In genomic region chr16:4642937-4643336, GRCm38 (mm10) we compare ENCODE assay signal across 9 mouse cellular contexts. TPM values are rescaled to one million over a fixed set of nuclear protein-coding genes. Genes with fewer than 3 reads are reported as not detected.
A peak's percentile ranks its signal among the peaks of the same experiment; 100 is the strongest.
DNase-seq lines count a peak whose midpoint lies in the region; ATAC-seq and TF ChIP-seq lines count a peak whose summit lies in the region.
"Had no signal": no experiment of that assay in that cellular context is flagged by ENCODE, and none has a peak within 500 bp of the region (broad histone marks: within the 10 kb centered on the region; RNA-seq: fewer than 3 reads in every experiment).

No protein-coding gene starts in this region.

- peak overlapping the region; percentile 63 for H3K4me2 ChIP-seq in embryonic facial prominence, embryonic 12.5 days (replicated peaks)
- no peak overlapping the region for H3K4me2 ChIP-seq in hindbrain, embryonic 16.5 days (ENCODE audit: low read length)
- H3K4me2 ChIP-seq: liver, embryonic 15.5 days had no signal

- H3K36me3 ChIP-seq in kidney, adult 2 months (ENCODE audit: control insufficient read depth, insufficient read depth, low read length) = no peaks in the 10 kb centered on the region
- peaks cover 12% of the 10 kb centered on the region for H3K36me3 ChIP-seq in embryonic facial prominence, embryonic 12.5 days
- no peaks in the 10 kb centered on the region for H3K36me3 ChIP-seq in hindbrain, embryonic 16.5 days (ENCODE audit: control insufficient read depth, insufficient read depth, low read length)

- no peak for TF ChIP-seq CTCF in kidney, adult 2 months (conservative IDR thresholded peaks at IDR 0.05; ENCODE audit: insufficient read depth, insufficient read length, low read depth, low read length)

- DNase-seq in kidney, adult 2 months = no peak
- no peak for DNase-seq in kidney, adult 18-20 months
- DNase-seq in lung, postnatal 4 days = peak; percentile 41 to 58
- DNase-seq in urinary bladder, postnatal 10 days (ENCODE audit: low spot score) = no peak
- DNase-seq in right cerebral cortex, adult 2 months (ENCODE audit: low spot score in 2 of 2) = no peak
- no peak for DNase-seq in natural killer cell, adult 2 months (ENCODE audit: low spot score in 2 of 2)

- H3K4me3 ChIP-seq in kidney, adult 2 months (ENCODE audit: insufficient read depth, low read depth, low read length) = peak overlapping the region; percentile 4; the same call in 1 of the 2 replicates
- H3K4me3 ChIP-seq in embryonic facial prominence, embryonic 12.5 days = peak overlapping the region; percentile 79
- no peak overlapping the region for H3K4me3 ChIP-seq in hindbrain, embryonic 16.5 days (ENCODE audit: low read length)
- H3K4me3 ChIP-seq: liver, embryonic 15.5 days had no signal

- peak overlapping the region; percentile 77 for H3K27ac ChIP-seq in kidney, adult 2 months (ENCODE audit: insufficient read depth, low read depth, low read length)
- H3K27ac ChIP-seq in embryonic facial prominence, embryonic 12.5 days = peak overlapping the region; percentile 93
- H3K27ac ChIP-seq in hindbrain, embryonic 16.5 days (ENCODE audit: low read depth, low read length) = peak overlapping the region; percentile 60

- H3K9me3 ChIP-seq in embryonic facial prominence, embryonic 12.5 days = no peaks in the 10 kb centered on the region
- H3K9me3 ChIP-seq in hindbrain, embryonic 16.5 days (ENCODE audit: control insufficient read depth, low read length) = no peaks in the 10 kb centered on the region
- H3K9me3 ChIP-seq: liver, embryonic 15.5 days had no signal

- H3K9ac ChIP-seq in embryonic facial prominence, embryonic 12.5 days = peak overlapping the region; percentile 7; the same call in 1 of the 2 replicates
- H3K9ac ChIP-seq in hindbrain, embryonic 16.5 days (ENCODE audit: low read depth, low read length) = no peak overlapping the region
- H3K9ac ChIP-seq: liver, embryonic 15.5 days had no signal

- 38% methylated on average over 6 of the region's 6 CpGs for WGBS in kidney, adult 2 months
- 82% methylated on average over 6 of the region's 6 CpGs for WGBS in embryonic facial prominence, embryonic 12.5 days
- 77% methylated on average over 6 of the region's 6 CpGs for WGBS in hindbrain, embryonic 16.5 days

- no peak for TF ChIP-seq POLR2A in kidney, adult 2 months (IDR thresholded peaks at IDR 0.05; ENCODE audit: low read depth, low read length)

- H3K4me1 ChIP-seq in kidney, adult 2 months (ENCODE audit: control insufficient read depth, insufficient read depth, low read length) = peaks cover 56% of the 10 kb centered on the region
- peaks cover 80% of the 10 kb centered on the region for H3K4me1 ChIP-seq in embryonic facial prominence, embryonic 12.5 days
- peaks cover 37% of the 10 kb centered on the region for H3K4me1 ChIP-seq in hindbrain, embryonic 16.5 days (ENCODE audit: control insufficient read depth, insufficient read depth, low read depth, low read length)

- no peak for ATAC-seq in embryonic facial prominence, embryonic 12.5 days (ENCODE audit: insufficient number of reproducible peaks, insufficient read depth, low FRiP score, low TSS enrichment)
- no peak for ATAC-seq in hindbrain, embryonic 16.5 days

- no peaks in the 10 kb centered on the region for H3K27me3 ChIP-seq in kidney, adult 2 months (replicated peaks; ENCODE audit: control insufficient read depth, insufficient read depth, low read length)
- no peaks in the 10 kb centered on the region for H3K27me3 ChIP-seq in embryonic facial prominence, embryonic 12.5 days
- no peaks in the 10 kb centered on the region for H3K27me3 ChIP-seq in hindbrain, embryonic 16.5 days (replicated peaks; ENCODE audit: control insufficient read depth, insufficient read depth, low read length)
- H3K27me3 ChIP-seq: liver, embryonic 15.5 days had no signal

RNA-seq across cellular contexts. Expression of gene Dnaja3, which starts 3.1 kb away (rescaled TPM):
- 57.8 and 72.9 TPM in 2 replicates for polyA plus RNA-seq in kidney, adult 2 months (2012; rRNA removed)
- polyA plus RNA-seq in embryonic facial prominence, embryonic 12.5 days (2016; fragmentation: Nextera tagmentation; extraction: Ambion mirVana) = 57.1 and 59.8 TPM in 2 replicates
- polyA plus RNA-seq in hindbrain, embryonic 16.5 days (2015; fragmentation: Nextera tagmentation; extraction: Ambion mirVana) = 70.6 and 71.9 TPM in 2 replicates

RNA-seq across cellular contexts. Expression of gene Vasn, which starts 3.2 kb away (rescaled TPM):
- 34.6 and 42.3 TPM in 2 replicates for polyA plus RNA-seq in kidney, adult 2 months (2012; rRNA removed)
- 23.4 and 24.1 TPM in 2 replicates for polyA plus RNA-seq in embryonic facial prominence, embryonic 12.5 days (2016; fragmentation: Nextera tagmentation; extraction: Ambion mirVana)
- polyA plus RNA-seq in hindbrain, embryonic 16.5 days (2015; fragmentation: Nextera tagmentation; extraction: Ambion mirVana) = 6.0 and 7.0 TPM in 2 replicates

RNA-seq across cellular contexts. Expression of gene Pam16, which starts 18.1 kb away (rescaled TPM):
- polyA plus RNA-seq in kidney, adult 2 months (2012; rRNA removed) = 27.3 and 41.8 TPM in 2 replicates
- 96.4 and 104 TPM in 2 replicates for polyA plus RNA-seq in embryonic facial prominence, embryonic 12.5 days (2016; fragmentation: Nextera tagmentation; extraction: Ambion mirVana)
- 139 and 150 TPM in 2 replicates for polyA plus RNA-seq in hindbrain, embryonic 16.5 days (2015; fragmentation: Nextera tagmentation; extraction: Ambion mirVana)

RNA-seq across cellular contexts. Expression of gene Coro7, which starts 36.6 kb away (rescaled TPM):
- 43.1 and 54.5 TPM in 2 replicates for polyA plus RNA-seq in kidney, adult 2 months (2012; rRNA removed)
- 18.2 and 23.1 TPM in 2 replicates for polyA plus RNA-seq in embryonic facial prominence, embryonic 12.5 days (2016; fragmentation: Nextera tagmentation; extraction: Ambion mirVana)
- 32.1 and 36.6 TPM in 2 replicates for polyA plus RNA-seq in hindbrain, embryonic 16.5 days (2015; fragmentation: Nextera tagmentation; extraction: Ambion mirVana)

RNA-seq across cellular contexts. Expression of gene Glis2, which starts 48.4 kb away (rescaled TPM):
- 210 and 226 TPM in 2 replicates for polyA plus RNA-seq in kidney, adult 2 months (2012; rRNA removed)
- polyA plus RNA-seq in embryonic facial prominence, embryonic 12.5 days (2016; fragmentation: Nextera tagmentation; extraction: Ambion mirVana) = 33.0 and 33.4 TPM in 2 replicates
- 13.0 and 14.2 TPM in 2 replicates for polyA plus RNA-seq in hindbrain, embryonic 16.5 days (2015; fragmentation: Nextera tagmentation; extraction: Ambion mirVana)

Comparison
In these comparisons a context has a peak if more than half of its experiments do, and no peak if none do; other contexts are left out.
1. DNase-seq: peak in lung, postnatal 4 days (2 of 2); none in kidney, adult 2 months (single experiment), kidney, adult 18-20 months (single experiment), urinary bladder, postnatal 10 days (single experiment), right cerebral cortex, adult 2 months (0 of 2) and natural killer cell, adult 2 months (0 of 2).
2. Peak in every context shown above with its lines, with median percentiles within 50 percentile points of each other: H3K27ac ChIP-seq.